Mouse (Mus musculus) brain, adult 2 months (tissue): ENCODE measurements around the gene Zglp1.

Source experiments
- DNase-seq: peaks from one replicate; pipeline ENCODE4 v3.0.0; 2011; ENCODE audit warnings: low read depth, low spot score

Gene Zglp1

DNA sequence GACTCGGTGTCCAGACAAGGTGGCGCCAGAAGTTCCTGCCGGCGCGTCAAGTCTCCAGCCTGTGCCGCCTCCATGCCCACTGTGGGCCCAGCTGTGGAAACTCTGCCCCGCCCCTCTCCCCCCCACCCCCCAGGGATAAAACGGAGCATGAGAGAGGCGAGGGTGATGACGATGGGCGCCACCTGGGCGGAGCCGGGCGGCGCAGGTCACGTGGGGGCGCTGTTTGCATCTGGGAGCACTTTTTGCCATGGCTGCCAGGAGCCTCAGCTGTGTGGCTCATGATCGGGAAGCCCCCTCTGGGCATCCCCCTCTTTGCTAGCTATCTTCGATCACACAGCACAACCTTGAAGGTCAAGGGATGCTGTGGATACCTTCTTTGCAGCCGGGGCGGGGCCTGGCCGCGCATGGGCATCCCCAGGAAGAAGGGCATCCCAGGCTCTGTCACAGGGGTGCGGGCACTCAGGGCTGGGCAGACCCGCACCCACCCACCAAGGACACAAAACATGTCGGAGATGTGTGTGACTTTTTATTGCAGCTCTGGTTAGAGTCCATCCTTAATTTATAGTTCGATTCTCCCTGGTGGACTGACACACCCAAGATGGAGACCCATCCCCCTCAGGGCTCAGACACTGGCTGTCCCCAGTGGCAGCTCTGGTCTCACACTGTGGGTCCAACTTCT, at the start of gene Zglp1:
Gene Zglp1, minus strand, starts transcription at position 88 of the 679 bp plus-strand sequence.
- DNase-seq, result no peak

- DNase-seq, result no peak
Measured at GRCm38 (mm10) chr9:21115105-21115504, 48.2 kb upstream of the Zglp1 start.

DNA sequence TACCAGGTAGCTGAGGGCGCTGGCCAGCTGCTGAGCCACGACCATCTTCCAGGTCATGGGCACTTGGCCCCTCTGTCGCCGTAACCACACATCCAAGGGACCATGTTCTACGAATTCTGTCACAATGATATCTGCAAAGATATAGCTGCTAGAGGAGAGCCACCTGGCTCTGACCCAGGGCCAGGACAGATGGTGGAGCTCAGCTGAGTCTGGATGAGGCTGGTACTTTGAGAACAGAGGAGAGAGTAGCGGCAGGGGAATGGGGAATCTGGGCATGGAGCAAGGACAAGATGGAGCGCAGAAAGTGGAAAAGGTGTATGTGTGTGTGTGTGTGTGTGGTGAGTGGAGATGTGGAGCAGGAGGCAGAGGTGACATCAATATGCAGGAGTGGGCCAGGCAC, 47.3 kb upstream of the Zglp1 start:
- DNase-seq, result peak; percentile 68

DNA sequence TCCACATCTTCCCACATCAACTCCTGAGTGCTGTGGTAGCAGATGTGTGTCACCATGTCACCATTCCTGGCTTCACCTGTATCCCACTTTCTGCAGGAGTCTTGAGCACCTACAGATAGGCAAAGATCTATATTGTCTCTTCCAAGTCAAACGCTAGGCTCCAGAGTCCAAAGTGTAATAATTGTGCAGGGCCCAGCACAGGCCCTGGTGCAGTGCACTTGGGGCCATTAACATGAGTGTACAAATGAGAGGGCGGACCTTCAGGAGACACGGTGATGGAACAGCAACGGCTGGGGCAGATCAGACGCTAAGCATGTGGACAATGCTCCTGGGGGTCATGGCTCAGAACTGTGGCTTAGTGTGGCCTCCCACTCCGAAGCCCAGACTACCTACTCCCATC, 46.9 kb upstream of the Zglp1 start:
- DNase-seq, result no peak

DNA sequence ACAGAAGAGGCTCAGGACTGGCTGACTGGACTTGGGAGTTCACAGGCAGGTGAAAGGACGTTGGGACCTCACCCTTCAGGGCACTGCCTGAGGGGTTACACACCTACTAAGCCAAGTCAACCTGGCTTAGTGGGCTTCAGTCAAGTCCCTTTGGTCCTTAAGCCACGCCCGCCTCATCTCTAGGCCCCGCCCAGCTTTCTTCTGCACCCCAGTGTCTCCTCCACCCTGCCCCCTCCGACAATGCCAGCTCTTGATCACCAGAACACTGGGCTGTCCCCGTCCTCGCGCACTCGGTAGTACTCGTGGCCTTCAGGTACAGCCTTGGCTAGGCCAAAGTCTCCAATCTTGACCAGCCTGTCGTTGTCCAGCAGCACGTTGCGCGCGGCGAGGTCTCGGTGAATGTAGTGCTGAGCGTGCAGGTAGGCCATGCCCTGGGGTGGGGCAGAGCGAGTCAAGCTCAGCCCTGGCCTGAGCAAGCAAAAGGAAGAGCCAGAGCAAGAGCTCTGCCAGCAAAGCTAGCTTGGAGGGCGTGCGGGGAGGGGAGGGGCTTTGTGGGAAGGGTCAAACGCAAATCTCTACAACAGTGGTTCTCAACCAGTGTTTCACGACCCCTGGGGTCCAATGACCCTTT, 40.8 kb upstream of the Zglp1 start:
- no peak for DNase-seq

DNA sequence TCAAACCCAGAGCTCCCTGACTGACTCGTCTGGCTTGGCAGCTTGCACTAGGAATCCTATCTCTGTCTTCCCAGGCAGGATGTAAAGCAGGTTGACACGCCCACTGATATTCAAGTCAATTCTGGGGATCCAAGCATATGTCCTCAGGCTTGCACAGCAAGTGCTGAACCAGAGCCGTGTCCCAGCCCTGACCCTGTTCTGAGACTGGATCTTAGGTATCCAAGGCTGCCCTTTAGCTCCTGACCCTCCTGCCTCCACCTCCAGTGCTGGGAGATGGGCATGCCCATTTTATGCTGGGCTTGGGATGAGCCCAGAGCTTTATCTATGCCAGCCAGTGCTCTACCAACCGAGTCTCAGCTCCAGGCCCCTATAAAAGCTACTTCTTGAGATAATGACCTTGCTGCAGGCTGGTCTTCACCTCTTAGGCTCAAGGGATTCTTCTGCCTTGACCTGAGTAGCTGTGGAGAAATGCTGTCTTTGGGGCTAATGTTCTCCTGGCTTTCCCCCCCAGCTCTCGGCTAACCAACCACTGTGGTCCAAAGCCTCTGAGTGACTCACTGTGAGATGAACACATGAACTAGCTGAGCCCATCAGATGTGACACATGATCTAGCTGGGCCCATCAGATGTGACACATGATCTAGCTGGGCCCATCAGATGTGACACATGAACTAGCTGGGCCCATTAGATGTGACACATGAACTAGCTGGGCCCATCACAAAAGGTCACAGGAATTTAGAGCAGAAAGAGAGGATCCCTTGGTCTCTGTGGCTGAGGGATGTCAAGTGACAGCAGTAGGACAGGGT, 39.1 kb upstream of the Zglp1 start:
- DNase-seq, result peak; percentile 60

DNA sequence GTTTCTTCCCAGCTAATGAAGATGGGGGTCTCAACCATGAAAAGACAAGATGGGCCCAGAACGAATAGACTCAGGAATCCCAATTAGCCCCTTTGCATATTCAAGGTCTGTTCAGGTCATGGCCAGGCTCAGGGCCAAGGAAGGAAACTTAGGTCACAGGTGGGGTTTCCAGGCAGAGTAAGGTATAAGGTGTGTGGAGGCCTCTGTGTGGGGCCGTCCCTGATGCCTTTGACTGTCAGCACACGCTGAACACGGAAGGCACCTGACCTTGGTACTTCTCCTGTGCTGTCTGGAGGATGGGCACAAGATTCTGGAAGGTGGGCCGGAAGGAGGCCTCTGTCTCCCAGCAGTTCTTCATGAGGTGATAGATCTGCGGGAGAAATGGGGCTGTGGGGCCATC, 37.9 kb upstream of the Zglp1 start:
- no peak for DNase-seq

DNA sequence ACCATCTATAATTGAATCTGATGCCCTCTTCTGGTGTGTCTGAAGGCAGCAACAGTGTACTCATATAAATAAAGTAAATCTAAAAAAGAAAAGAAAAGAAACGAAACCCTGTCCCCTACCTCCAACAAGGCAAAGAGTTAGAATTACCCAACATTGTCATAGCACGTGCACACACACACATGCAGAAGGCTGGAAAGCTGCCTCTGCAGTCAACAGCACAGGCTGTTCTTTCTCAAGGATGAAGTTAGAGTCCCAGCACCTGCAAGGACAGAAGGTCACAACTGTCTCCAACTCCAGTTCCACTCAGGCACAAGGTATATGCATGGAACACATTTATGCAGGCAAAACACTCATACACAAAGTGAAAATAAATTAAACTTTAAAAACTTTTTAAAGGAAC, 35.2 kb upstream of the Zglp1 start:
- no peak for DNase-seq

DNA sequence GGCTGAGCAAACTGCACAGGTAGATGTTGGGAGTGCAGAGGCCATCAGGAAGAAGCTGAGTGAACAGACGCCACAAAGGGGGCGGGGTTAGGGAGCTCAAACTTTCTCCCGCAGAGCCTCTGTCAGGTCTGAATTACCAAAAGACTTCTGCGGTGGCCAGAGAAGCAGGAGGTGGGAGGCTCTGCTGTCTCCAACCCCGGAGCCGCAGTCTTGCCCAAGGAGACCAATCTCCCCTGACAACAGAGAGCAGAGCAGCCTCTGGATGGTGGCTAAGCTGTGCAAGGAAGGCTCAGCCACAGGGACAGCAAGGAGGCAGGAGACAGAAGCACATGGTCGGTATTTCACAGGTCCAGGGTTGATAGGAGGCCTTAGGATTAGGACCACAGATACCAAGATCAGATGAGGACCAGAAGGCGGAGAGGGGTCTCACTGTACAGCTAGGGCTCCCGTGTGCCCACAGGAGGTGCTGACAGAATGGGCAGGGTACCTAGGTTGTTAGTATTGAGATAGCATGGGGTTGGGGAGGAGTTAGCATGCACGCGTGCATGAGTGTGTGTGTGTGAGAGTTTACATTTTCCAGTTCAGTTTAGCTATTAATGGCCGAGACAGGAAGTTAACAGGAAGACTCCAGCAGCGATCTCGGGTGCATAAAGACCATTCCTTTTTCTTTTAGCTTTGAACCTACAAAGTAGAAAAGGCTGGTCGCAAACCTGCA, 33.7 kb upstream of the Zglp1 start:
- no peak for DNase-seq

DNA sequence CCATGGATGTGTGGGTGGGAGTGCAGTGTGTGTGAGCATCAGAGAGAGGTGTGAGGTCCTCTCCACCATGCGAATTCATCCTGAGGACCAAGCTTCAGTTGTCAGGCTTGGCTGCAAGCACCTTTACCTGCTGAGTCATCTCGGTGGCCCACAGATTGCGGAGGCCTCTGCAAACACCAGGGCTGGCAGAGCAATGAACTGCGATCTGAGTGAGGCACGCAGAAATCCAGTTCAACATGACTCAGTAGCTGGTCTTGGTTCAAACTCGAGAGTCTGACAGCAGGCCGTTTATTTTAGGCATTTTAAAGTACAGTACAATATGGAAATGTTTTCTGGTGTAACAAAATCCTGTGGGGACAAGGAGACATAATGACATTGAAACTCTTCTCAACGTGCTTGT, 30.9 kb upstream of the Zglp1 start:
- DNase-seq, result peak; percentile 92

DNA sequence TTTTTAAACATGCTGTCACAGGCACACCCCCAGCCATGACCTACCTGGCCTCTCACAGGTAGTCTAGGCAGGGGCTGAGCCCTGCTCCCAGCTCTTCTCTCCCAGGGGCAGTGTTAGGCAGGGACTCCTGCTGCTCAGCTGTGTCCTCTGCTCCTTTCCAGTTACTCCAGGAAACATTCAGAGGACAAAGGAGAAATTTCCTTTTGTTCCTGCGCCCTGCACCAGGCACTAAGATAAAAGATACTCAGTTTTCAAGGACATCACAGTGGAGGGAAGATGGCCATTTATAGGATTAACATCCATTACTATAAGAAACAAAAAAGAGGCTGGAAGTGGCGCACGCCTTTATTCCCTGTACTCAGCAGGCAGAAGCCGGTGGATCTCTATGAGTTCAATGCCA, 29.1 kb upstream of the Zglp1 start:
- no peak for DNase-seq

GRCm38 (mm10) chr9:21093423-21093822, 26.5 kb upstream of the Zglp1 start:
- no peak for DNase-seq

GRCm38 (mm10) chr9:21091707-21092320, 24.9 kb upstream of the Zglp1 start, which contains the start of the genes Gm38431 and Raver1:
Gene Gm38431 (minus strand): TSS chr9:21091997.
Gene Raver1 (minus strand): TSS chr9:21092008.
- DNase-seq, result peak; percentile 99

- no peak for DNase-seq
Measured at GRCm38 (mm10) chr9:21090972-21091706, 24.2 kb upstream of the Zglp1 start.

- no peak for DNase-seq
Measured at GRCm38 (mm10) chr9:21090537-21090936, 23.6 kb upstream of the Zglp1 start.

- no peak for DNase-seq
Measured at GRCm38 (mm10) chr9:21083324-21083723, 16.4 kb upstream of the Zglp1 start.

DNA sequence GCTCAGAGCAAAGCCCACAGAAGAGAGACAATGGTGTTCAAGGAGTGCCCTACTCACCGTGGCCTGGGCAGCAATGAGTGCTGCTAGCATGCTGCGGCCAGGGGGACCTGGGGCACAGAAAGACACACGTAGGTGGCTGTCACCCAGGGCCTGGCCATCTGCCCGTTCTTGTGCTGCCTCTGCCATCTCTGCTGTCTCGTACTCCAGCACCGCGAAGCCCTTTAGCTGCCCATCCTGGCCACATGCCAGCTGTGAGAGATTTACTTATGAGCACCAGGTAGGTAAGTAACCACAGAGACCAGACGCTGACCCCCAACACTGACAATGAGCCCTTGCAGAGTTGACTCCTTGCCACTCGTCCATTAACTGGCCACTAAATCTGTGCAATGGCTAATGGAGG, 14.2 kb upstream of the Zglp1 start:
- DNase-seq, result no peak

- DNase-seq, result no peak
Measured at GRCm38 (mm10) chr9:21075625-21076024, 8.7 kb upstream of the Zglp1 start.

DNA sequence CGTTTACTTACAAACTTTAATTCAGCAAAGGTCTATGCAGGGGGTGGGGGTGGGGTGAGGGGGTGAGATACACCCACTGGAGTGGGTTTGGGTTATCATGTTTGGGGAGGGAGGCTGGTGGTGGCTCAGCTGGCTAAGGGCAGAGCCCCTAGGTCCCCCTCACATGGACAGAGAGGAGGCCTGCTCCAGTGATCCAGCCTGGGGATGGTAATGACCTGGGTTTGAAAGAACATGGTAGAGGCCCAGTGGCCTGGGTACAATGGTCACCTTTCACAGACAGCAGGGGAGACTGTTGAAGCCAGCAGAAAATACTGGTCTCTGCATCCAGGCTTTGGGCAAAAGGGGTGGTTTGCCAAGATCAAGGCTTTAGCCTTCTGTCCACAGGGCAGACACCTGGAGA, 7.3 kb upstream of the Zglp1 start:
- DNase-seq, result no peak

DNA sequence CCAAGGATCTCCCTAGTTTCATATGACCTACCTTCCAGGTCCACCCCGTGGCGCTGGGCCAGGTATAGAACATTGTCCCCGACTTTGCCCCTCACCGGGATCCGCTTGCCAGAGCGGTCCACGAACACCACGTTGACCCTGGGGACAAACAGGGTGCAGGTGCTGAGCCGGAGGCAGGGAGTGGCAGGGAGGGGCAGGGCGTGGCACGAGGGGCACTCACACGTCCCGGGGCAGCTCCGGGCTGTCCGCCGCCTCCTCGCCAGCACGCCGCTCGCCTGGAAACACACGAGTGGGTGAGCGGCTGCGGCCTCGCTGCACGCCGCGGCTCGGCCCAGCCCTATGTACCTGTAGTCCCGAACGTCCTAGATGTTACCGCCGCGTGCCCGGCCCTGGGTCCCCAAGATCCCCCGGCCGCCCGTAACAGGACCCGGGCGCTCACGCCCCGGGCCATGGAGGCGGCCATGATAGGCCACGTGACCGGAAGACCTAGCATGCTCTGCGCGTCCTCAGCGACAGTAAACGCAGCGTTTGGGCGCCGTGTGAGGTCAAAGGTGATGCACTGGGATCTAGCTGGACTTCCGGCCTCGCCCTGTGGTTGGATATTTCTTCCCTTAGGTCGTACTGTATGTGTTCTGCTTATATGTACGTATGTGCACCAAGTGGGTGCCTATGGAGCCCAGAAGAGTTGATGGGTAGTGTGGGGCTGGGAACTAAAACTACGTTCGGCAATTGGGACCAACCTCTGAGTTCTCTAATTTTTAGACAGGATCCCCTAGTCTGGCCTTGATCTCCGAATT, 6.3 kb upstream of the Zglp1 start, which contains the start of the genes Gm49373 and Fdx1l:
Gene Gm49373, minus strand, starts transcription at position 53 of the 797 bp plus-strand sequence.
Gene Fdx1l, minus strand, starts transcription at position 571 of the 797 bp plus-strand sequence.
- DNase-seq, result peak; percentile 97
